Mouse (Mus musculus) limb, embryonic 10.5 days (tissue): ENCODE measurements around the gene Svs1. TPM values are rescaled to one million over a fixed set of nuclear protein-coding genes. Genes with fewer than 3 reads are reported as not detected.
"Not testable (repeated sequence)": the region's sequence is repeated elsewhere in the genome, so short reads cannot be mapped to it uniquely, and the experiment has no call there.

ENCODE experiments used
- DNase-seq: peaks from one replicate; pipeline ENCODE4 v3.0.0-alpha.2; 2017; ENCODE audit warnings: low spot score
- H3K27ac ChIP-seq: fragments of 300-500 bp; sonication (generic); 2 replicates; pipeline ENCODE4 v1.5.1; 2016; ENCODE audit warnings: mild to moderate bottlenecking
- H3K27me3 ChIP-seq: fragments of 300-500 bp; sonication (generic); 2 replicates; pipeline ENCODE4 v1.6.1; 2016; ENCODE audit warnings: low read depth, mild to moderate bottlenecking; ENCODE audit not compliant: poor library complexity, severe bottlenecking
- H3K36me3 ChIP-seq: fragments of 300-500 bp; sonication (generic); 2 replicates; pipeline ENCODE4 v1.6.1; 2016; ENCODE audit warnings: mild to moderate bottlenecking, moderate library complexity
- H3K4me1 ChIP-seq: fragments of 300-500 bp; sonication (generic); 2 replicates; pipeline ENCODE4 v1.6.1; 2016
- H3K4me3 ChIP-seq: fragments of 300-500 bp; sonication (generic); 2 replicates; pipeline ENCODE4 v1.5.1; 2016; ENCODE audit warnings: mild to moderate bottlenecking, moderate library complexity
- H3K9me3 ChIP-seq: fragments of 300-500 bp; sonication (generic); replicated peaks from 2 replicates; pipeline ENCODE4 v1.6.1; 2016; ENCODE audit warnings: mild to moderate bottlenecking
- whole genome bisulfite sequencing: fragments of 180-500 bp; shearing (Covaris S2); methylation state at CpG from one replicate; pipeline ENCODE4 v1.1.7; 2016; 5-methylcytosine and 5-hydroxymethylcytosine counted together
- polyA plus RNA-seq: library from polyadenylated mRNA; unstranded; fragments of >200 nt; fragmentation: Nextera tagmentation; extraction: Ambion mirVana; gene quantifications from 2 replicates; pipeline ENCODE4 v1.2.1, GENCODE M21; 2016

Svs1 gene
- not detected in 2 replicates for polyA plus RNA-seq

GRCm38 (mm10) chr6:48986444-48986990 lies at the start of gene Svs1:
Gene Svs1 (plus strand): TSS chr6:48986861.
- no peaks in the 10 kb centered on the region for H3K27me3 ChIP-seq
- no peaks in the 10 kb centered on the region for H3K4me1 ChIP-seq
- H3K9me3 ChIP-seq, result no peaks in the 10 kb centered on the region
- no peak within 1 kb of the TSS for H3K4me3 ChIP-seq
- no peak within 1 kb of the TSS for H3K27ac ChIP-seq
- 47% methylated on average over 7 of the region's 7 CpGs for WGBS
- no peak for DNase-seq
- no peaks in the 10 kb centered on the region for H3K36me3 ChIP-seq

GRCm38 (mm10) chr6:48949596-48949995 lies 37.1 kb upstream of the Svs1 start:
- no peaks in the 10 kb centered on the region for H3K9me3 ChIP-seq
- WGBS, result 90% methylated on average over 2 of the region's 2 CpGs
- no peaks in the 10 kb centered on the region for H3K27me3 ChIP-seq
- H3K4me1 ChIP-seq, result no peaks in the 10 kb centered on the region
- peak; percentile 22 for DNase-seq
- H3K27ac ChIP-seq, result no peak overlapping the region
- H3K36me3 ChIP-seq, result no peaks in the 10 kb centered on the region
- no peak overlapping the region for H3K4me3 ChIP-seq

DNA sequence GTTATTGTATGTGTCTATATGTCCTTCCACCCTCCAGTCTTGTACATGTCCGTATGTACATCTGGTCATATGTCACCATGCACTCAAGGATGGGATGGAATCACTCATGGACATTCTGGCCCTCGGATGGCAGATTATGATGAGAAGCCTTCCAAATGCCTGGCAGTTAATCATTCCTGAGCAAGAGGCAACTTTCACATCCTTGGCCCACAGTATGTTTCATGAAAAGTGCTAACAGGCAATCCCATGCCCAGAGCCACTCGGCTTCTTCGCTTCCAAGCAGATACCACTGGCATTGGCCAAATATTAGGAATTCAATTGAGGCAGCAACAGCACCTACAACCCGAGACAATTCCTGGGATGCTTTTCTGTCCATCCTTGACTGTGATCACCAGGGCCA lies 36.0 kb upstream of the Svs1 start:
- Histone ChIP-seq H3K27me3 (no peaks in the 10 kb centered on the region), H3K27ac (no peak overlapping the region), H3K4me3 (no peak overlapping the region), H3K36me3 (no peaks in the 10 kb centered on the region), H3K4me1 (no peaks in the 10 kb centered on the region), H3K9me3 (no peaks in the 10 kb centered on the region)
- no peak for DNase-seq
- 87% methylated on average over 5 of the region's 5 CpGs for WGBS

- Histone ChIP-seq H3K36me3 (no peaks in the 10 kb centered on the region), H3K4me3 (no peak overlapping the region), H3K9me3 (no peaks in the 10 kb centered on the region), H3K27me3 (no peaks in the 10 kb centered on the region), H3K27ac (no peak overlapping the region), H3K4me1 (no peaks in the 10 kb centered on the region)
- DNase-seq, result no peak
- WGBS, result 93% methylated on average over 6 of the region's 6 CpGs
Observed at GRCm38 (mm10) chr6:48951630-48952029, 35.0 kb upstream of the Svs1 start.

DNA sequence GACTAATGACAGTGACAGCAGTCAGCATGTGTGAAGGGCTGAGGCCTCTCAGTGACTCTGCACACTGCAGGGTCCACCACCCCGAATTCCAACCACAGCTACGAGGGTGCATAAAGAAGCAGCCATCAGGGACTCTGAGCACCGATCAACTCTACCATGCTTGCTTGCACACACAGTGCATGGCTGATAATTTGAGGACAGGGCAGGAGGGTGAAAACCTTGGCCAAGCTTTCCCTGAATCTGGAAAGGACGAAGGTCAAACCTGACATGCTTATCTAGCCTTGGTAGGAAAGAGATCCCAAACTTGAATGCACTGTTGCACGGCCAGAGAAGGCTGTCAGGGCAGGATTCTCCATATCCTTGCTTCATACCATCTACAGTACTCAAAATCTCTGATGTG lies 33.4 kb upstream of the Svs1 start:
- no peak overlapping the region for H3K27ac ChIP-seq
- DNase-seq, result no peak
- no peaks in the 10 kb centered on the region for H3K27me3 ChIP-seq
- no peaks in the 10 kb centered on the region for H3K36me3 ChIP-seq
- H3K4me3 ChIP-seq, result no peak overlapping the region
- no peaks in the 10 kb centered on the region for H3K9me3 ChIP-seq
- H3K4me1 ChIP-seq, result no peaks in the 10 kb centered on the region
- 84% methylated on average over 5 of the region's 5 CpGs for WGBS

DNA sequence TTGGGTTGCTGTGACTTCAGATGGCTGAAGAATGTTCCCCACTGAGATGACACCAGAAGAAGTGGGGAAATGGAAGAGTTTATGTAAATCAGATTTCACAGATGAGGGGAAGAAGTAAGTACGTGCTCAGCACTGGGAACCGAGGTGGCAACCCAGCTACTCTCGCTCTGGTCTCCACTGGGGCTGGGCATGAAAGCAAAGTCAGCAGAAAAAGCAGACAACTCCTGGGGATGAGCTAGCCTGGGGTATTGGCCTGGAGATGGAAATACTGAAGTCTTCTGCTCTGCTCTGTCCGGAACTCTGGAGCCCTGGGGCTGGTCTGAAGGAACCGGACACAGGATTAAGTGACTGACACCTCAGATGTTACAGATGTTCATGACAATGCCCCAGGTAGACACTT lies 32.5 kb upstream of the Svs1 start:
- Histone ChIP-seq H3K27ac (no peak overlapping the region), H3K4me1 (no peaks in the 10 kb centered on the region), H3K4me3 (no peak overlapping the region), H3K36me3 (no peaks in the 10 kb centered on the region), H3K27me3 (no peaks in the 10 kb centered on the region), H3K9me3 (no peaks in the 10 kb centered on the region)
- no peak for DNase-seq
- 85% methylated on average over 5 of the region's 5 CpGs for WGBS

- WGBS, result 50% methylated on average over 1 of the region's 1 CpGs
- H3K27me3 ChIP-seq, result no peaks in the 10 kb centered on the region
- peak; percentile 41 for DNase-seq
- no peak overlapping the region for H3K27ac ChIP-seq
- no peaks in the 10 kb centered on the region for H3K4me1 ChIP-seq
- H3K36me3 ChIP-seq, result no peaks in the 10 kb centered on the region
- H3K4me3 ChIP-seq, result no peak overlapping the region
- H3K9me3 ChIP-seq, result no peaks in the 10 kb centered on the region
Observed at GRCm38 (mm10) chr6:48954946-48955345, 31.7 kb upstream of the Svs1 start.

DNA sequence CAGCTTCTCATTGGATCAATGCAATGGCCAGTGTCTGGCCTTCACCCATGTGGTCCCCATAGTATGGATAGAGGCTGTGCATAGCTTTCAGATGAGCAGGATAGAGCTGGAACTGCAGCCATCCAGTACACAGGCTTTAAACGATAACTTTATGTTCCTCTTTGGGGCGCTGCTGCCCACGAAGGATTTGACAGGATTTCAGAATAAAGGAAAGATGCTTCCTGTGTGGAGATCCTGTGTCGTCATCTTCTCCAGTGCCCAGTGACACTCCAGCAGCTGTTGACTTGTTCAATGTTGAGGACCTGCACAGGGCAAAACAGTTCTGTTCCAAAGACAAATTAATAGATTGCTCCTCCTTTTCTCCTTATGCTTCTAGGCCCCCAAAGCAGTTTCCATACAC lies 29.9 kb upstream of the Svs1 start:
- peak; percentile 16 for DNase-seq
- WGBS, result 89% methylated on average over 4 of the region's 4 CpGs
- no peaks in the 10 kb centered on the region for H3K4me1 ChIP-seq
- H3K4me3 ChIP-seq, result no peak overlapping the region
- H3K27me3 ChIP-seq, result no peaks in the 10 kb centered on the region
- H3K36me3 ChIP-seq, result no peaks in the 10 kb centered on the region
- H3K9me3 ChIP-seq, result no peaks in the 10 kb centered on the region
- no peak overlapping the region for H3K27ac ChIP-seq

DNA sequence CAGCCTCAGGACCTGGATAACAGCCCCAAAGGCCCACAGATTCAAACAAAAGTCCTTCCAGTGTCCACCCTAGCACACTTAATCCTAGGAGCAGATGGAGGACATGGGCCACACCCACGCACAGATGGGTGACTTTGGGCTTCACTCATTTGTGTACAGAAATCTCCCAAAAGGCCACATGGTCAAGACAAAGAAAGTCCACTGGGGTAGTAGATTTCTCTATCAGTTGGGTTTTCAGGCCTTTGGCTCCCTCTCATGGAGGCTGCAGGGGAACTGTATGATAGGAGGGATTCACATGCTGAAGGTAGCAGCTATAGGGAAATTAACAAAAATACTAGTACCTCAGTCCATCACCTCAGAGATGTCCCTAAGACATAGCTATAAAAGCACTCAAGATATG lies 28.6 kb upstream of the Svs1 start:
- WGBS, result 63% methylated on average over 1 of the region's 1 CpGs
- DNase-seq, result peak; percentile 22
- Histone ChIP-seq H3K4me3 (no peak overlapping the region), H3K27me3 (no peaks in the 10 kb centered on the region), H3K36me3 (no peaks in the 10 kb centered on the region), H3K9me3 (no peaks in the 10 kb centered on the region), H3K4me1 (no peaks in the 10 kb centered on the region), H3K27ac (no peak overlapping the region)

- DNase-seq, result peak; percentile 28
- H3K4me1 ChIP-seq, H3K4me3 ChIP-seq, H3K27me3 ChIP-seq, H3K27ac ChIP-seq, H3K9me3 ChIP-seq, H3K36me3 ChIP-seq: not testable (repeated sequence)
- WGBS, result 32% methylated on average over 7 of the region's 7 CpGs
Observed at GRCm38 (mm10) chr6:48959151-48959550, 27.5 kb upstream of the Svs1 start.

- not testable (repeated sequence) for H3K27me3 ChIP-seq, H3K4me1 ChIP-seq, H3K9me3 ChIP-seq, H3K4me3 ChIP-seq, H3K27ac ChIP-seq, H3K36me3 ChIP-seq
- DNase-seq, result peak; percentile 21
- 86% methylated on average over 5 of the region's 5 CpGs for WGBS
Observed at GRCm38 (mm10) chr6:48966696-48967095, 20.0 kb upstream of the Svs1 start.

GRCm38 (mm10) chr6:48967868-48968267 lies 18.8 kb upstream of the Svs1 start:
- DNase-seq, result no peak
- H3K36me3 ChIP-seq, result no peaks in the 10 kb centered on the region
- H3K4me1 ChIP-seq, result no peaks in the 10 kb centered on the region
- H3K9me3 ChIP-seq, result no peaks in the 10 kb centered on the region
- H3K4me3 ChIP-seq, result no peak overlapping the region
- H3K27ac ChIP-seq, result no peak overlapping the region
- H3K27me3 ChIP-seq, result no peaks in the 10 kb centered on the region

- no peaks in the 10 kb centered on the region for H3K36me3 ChIP-seq
- no peaks in the 10 kb centered on the region for H3K9me3 ChIP-seq
- no peak within 1 kb of the TSS for H3K4me3 ChIP-seq
- no peaks in the 10 kb centered on the region for H3K4me1 ChIP-seq
- no peaks in the 10 kb centered on the region for H3K27me3 ChIP-seq
- no peak within 1 kb of the TSS for H3K27ac ChIP-seq
- 89% methylated on average over 2 of the region's 2 CpGs for WGBS
- DNase-seq, result no peak
Observed at GRCm38 (mm10) chr6:48974663-48975062, 12.0 kb upstream of the Svs1 start, which contains the start of gene Doxl2. Gene Doxl2 (plus strand): TSS chr6:48974963.

DNA sequence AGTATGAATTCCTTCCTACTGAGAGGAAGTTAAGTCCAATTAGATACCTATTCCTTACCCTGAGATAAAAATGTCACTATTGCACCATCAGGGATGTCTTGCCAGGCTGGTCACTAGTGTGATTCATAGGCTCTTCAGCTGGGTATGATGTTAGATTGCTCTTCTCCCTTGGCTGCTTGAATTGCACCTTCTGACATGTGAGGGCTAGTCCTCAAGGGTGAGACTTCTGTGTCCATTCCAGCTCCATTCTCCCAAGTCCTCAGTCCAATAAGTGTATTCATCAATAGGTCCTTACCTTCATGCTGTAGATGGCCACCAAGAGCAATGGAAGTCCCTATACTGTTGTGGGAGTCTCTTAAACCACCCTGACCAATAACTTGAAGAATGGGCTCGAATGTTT lies 7.0 kb upstream of the Svs1 start:
- H3K27me3 ChIP-seq, result no peaks in the 10 kb centered on the region
- H3K4me3 ChIP-seq, result no peak overlapping the region
- H3K36me3 ChIP-seq, result no peaks in the 10 kb centered on the region
- no peak overlapping the region for H3K27ac ChIP-seq
- no peak for DNase-seq
- H3K4me1 ChIP-seq, result no peaks in the 10 kb centered on the region
- no peaks in the 10 kb centered on the region for H3K9me3 ChIP-seq
- WGBS, result 69% methylated on average over 1 of the region's 1 CpGs
